Mouse (Mus musculus) lung, postnatal 14 days (tissue): ENCODE results near the gene Mobp.
A peak's percentile ranks its signal among the peaks of the same experiment; 100 is the strongest.
"Not testable (repeated sequence)": the region's sequence is repeated elsewhere in the genome, so short reads cannot be mapped to it uniquely, and the experiment has no call there.

Experiments
- DNase-seq: peaks from one replicate; pipeline ENCODE4 v3.0.0; 2021

The Mobp gene

DNA sequence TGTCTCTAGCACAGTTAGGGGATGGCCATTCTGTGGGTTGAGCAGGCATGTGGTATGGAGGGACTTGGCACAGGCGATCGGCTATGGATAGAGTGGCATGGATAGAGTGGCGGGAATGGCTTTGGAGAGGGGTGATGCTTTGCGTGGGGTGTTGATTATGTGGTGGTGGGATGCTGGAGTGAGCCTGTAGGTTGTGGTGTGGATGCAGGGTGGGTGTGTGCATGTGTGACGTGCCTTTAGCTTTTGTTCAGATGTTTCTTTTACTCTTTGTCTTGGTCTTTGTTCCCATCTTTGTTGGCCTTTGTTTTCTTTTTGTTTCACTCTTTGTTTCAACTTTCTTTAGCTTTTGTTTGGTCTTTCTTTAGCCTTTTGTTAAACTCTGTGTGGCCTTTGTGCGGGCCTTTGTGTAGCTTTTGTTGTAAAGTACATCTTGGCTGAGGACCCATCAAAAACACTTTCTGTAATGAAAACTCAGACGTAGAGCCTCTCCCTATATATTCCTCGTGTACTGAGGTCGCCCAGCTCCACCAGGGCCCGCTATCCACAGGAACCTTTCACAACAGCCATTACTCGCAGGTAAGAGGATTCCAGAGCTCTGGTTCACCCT lies at the start of gene Mobp:
Mobp (plus strand) TSS at position 486 of the 607 bp plus-strand sequence.
- DNase-seq, result no peak

DNA sequence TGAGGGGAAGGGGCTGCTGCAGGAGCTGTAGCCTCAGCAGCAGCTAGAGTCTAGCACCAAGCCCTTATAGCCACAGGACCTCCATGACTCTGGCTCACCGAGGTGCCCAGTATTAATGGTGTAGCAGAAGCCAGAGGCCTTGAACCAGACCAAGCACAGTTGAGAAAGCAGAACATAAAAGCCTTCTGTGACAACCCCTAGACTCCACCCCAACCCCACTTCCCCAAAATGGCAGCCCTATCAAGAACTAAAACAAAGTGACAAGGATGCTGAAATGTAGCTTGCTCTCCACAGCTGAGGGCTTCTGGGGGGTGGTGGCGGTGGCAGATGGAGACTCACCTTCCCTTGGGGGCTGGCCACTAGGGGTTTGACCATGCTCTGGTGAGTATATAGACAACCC lies 48.3 kb upstream of the Mobp start:
- no peak for DNase-seq

DNA sequence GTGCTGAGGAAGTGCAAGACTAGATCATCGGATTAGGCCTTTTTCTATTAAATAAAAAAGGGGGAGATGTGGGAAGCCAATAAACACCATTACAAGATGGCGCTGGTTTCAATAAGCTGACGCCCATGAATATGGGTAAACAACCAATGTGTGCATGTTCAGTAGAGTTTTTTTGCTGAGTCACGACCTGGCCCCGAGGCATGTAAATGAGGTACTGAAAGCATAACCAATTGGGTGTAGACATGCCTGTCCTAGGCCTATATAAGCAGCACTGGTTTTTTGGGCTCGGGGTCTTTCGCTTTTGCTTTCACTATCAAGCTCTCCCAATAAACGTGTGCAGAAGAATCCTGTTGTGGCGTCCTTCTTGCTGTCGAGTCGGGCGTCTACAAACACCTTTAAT lies 40.6 kb upstream of the Mobp start:
- not testable (repeated sequence) for DNase-seq

DNA sequence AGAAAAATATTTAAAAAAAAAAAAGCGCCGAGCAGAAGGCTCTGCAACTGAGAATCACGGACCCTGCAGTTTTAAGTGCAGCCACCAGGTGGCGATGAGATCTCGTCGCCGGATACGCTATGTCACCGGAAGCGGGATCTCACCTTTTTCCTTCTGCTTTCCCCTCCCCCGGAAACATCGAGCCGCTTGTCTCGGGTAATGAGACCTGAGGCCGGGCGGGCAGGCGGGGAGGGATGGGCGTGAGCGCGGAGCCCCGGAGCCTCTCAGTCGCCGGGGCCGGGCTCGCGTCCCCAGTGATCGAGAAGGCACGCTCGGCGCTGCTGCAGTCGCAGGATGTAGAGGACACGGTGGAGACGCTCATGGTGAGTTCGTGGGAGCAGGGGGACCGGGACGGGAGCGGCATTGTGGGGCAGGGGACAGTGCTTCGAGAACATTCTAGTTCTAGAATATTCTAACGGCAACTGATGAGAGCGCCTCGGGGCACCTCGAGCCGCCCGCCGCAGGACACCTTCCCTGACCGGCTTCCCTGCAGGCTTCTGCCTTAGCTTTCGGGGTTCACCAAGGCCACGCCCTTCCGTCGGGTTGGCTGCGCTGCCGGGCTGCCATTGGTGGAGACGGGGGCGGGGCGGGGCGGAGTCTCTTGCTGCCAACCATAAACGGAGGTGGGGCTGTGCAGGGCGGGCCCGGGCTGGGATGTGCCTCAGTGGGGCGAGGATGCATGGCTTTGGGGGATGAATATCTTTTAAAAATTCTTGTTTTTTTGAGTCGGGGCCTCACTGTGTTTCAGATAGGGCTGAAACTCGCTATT lies 39.1 kb upstream of the Mobp start, which contains the start of gene Slc25a38:
Slc25a38 (plus strand) TSS at position 164 of the 808 bp plus-strand sequence.
- peak; percentile 95 for DNase-seq

DNA sequence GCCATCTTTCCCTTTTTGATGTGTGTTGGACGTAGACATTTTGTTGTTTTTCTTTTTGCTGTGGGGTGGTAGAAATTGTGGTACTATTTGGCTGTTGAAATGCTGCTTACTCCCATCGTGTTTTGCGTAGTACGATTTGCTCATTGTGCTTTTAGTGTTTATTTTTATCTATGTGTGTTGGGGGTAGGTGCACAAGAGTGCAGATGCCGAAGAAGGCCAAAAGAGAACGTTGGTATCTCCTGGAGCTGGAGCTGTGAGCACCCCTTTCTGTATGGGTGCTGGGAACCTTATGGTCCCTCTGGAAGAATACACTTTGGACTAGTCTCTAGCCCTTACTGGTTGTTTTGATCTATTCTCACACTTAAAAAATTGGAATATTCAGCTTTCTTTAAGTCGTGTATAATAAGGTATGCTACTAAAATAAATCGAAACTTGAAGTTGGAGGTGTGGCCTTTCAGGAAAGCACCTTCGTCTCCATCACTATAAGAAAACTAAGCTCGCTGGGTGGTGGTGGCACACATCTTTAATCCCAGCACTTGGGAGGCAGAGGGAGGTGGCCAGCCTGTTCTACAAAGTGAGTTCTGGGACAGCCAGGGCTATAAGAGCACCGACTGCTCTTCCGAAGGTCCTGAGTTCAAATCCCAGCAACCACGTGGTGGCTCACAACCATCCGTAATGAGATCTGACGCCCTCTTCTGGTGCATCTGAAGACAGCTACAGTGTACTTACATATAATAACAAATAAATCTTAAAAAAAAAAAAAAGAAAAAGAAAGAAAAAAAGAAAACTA lies 38.2 kb upstream of the Mobp start:
- no peak for DNase-seq

DNA sequence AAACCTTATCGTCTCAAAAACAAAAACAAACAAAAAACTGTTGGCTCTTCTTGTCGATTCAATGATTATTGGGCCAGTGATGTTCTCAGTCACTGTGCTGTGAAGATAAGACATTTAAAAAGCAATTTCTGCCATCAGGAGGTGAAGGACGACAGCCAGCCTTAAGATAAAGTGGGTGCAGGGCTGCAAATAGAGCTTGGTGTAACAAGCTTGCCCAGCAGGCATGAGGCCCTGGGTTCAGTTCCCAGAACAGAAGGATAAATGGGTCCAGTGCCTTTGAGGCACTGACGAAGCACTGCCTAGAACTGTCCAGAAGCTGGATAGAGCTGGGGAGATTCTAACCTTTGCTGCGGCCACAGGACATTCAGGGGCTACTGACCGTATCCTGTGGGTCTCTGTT lies 37.0 kb upstream of the Mobp start:
- no peak for DNase-seq

DNA sequence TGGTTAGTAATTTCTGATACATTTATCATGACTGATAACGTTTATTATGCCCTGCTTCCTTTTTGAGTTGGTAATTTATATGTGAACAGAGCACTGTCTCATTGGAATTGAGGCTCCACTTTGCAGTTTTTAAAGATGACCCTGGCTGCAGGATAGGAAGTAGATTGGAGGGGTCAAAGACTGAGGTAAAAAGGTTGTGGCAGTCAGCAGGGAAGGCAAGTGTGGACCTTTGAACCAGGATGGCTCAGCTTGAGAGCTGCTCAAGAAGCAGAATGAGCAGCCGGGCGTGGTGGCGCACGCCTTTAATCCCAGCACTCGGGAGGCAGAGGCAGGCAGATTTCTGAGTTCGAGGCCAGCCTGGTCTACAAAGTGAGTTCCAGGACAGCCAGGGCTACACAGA lies 36.1 kb upstream of the Mobp start:
- no peak for DNase-seq

DNA sequence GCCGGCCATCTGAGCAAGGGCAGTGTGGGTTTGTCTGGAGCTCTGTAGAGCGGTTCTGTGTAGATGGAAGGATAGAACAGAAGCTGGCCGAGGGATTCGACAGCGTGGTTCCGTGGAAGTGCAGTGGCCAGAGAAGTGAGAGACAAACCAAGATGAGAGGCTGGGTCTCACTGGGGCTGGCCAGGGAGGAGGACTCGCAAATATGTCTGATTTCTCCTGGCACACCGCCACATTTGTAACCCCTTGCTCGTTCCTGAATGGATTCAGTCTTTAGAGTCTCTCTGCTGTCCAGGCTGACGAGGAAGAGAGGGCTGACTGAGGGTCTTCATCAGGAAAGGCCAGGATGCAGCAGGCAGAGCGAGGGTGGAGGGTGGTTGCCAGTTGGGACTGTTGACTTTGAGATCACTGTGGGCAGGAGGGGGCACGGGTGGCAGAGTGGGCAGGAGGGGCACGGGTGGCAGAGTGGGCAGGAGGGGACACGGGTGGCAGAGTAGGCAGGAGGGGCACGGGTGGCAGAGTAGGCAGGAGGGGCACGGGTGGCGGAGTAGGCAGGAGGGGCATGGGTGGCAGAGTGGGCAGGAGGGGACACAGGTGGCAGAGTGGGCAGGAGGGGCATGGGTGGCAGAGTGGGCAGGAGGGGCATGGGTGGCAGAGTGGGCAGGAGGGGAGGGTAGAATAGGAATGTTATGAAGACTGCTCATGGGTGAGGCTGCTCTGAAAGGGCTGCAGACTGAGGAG lies 35.3 kb upstream of the Mobp start:
- no peak for DNase-seq

DNA sequence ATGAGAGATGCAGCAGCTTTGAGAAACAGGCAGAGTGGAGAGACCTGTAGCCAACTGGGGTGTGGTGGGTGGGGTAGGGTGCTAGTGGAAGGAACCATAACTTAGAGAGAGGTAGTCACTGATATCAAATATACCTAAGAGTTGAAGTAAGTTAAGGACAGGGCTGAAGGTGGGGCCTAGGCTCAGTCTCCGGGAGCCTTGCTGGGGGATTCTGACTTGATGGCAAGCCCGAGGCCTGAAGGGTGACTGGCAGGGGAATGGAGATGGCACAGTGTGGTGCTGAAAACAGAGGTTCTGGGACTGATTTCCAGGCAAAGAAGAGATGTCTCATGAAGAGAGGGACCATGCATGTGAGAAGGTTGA lies 34.7 kb upstream of the Mobp start:
- DNase-seq, result no peak

DNA sequence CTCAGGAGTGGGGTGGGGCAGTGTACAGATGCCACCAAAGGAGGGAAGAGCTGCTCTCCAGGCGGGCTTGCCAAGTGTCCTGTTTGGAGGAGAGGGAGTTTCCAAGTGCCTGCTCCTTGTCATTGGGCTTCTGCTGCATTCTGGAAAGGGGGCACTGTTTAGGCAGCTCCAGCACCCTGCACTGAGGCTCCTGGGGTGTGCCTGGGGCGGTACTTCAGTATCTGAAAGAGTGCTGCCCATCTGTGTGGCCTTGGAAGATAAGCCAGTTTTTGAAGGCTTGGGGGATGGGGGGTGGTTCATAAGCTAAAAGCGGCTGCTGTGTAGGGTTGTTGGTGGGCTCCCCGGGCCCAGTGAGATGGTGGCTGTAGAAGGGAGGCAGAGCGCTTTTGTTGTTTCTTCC lies 33.9 kb upstream of the Mobp start:
- DNase-seq, result no peak

DNA sequence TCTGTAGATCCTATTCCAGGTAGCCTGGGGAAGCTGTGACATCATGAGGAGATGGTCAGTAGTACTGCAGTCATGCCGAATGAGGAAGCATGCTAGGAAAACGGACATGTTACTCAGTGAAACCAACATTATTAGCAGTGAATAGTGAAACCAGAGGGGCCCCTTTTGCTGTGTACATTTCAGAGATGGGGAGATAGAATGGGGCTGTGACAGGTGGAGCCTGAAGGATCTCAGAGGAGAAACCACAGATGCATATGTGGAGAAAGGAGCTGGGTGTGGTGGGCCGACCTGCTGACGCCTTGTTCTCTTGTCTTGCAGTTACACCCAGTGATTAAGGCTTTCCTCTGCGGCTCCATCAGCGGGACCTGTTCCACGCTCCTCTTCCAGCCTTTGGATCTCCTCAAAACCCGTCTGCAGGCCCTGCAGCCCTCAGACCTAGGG lies 33.3 kb upstream of the Mobp start:
- DNase-seq, result no peak

DNA sequence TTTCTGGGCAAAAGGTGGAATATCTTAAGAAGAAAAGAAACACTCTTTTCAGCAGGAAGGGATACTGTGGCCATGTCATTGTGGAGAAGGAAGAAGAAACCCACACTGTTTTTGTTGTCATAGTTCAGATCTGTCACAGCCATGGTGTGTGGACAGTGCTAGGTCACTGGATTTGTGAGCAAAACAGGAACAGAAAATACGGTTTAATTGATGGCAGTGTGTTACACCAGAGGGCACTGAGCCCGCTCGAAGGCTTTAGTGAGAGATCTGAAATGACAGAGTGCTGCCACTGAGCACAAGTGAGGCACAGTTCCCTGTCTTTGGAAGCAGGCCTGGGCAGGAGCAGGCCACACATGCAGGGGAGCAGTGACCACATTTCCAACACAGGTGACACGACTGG lies 31.3 kb upstream of the Mobp start:
- DNase-seq, result no peak

DNA sequence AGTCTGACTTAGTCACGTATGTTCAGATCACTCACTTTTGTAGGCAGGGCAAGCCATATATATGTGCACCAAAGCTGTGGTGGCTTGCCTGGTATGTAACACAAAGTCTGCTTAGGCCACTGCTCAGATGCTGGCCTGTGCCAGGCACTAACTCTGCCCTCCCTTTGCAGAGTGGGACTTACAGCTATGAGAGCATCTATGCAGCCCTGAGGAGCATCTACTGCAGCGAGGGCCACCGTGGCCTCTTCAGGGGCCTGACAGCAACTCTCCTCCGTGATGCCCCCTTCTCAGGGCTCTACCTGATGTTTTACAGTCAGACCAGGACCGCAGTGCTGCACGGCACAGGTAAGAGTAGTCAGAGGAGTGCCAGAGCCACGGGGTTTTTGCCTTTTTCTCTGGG lies 29.0 kb upstream of the Mobp start:
- no peak for DNase-seq

DNA sequence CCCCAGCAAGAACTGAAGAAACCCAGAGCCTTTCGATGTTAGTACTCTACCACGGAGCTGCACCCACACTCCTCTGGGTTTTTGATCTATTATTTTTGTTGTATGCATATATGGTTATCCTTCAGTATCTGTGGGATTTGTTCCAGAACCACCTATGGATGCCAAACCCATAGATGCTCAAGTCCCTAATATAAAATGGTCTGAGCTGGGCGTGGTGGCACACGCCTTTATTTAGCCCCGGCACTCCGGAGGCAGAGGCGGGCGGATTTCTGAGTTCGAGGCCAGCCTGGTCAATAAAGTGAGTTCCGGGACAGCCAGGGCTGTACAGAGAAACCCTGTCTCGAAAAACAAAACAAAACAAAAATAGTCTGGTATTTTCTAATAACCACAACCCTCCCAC lies 22.6 kb upstream of the Mobp start:
- DNase-seq, result no peak

DNA sequence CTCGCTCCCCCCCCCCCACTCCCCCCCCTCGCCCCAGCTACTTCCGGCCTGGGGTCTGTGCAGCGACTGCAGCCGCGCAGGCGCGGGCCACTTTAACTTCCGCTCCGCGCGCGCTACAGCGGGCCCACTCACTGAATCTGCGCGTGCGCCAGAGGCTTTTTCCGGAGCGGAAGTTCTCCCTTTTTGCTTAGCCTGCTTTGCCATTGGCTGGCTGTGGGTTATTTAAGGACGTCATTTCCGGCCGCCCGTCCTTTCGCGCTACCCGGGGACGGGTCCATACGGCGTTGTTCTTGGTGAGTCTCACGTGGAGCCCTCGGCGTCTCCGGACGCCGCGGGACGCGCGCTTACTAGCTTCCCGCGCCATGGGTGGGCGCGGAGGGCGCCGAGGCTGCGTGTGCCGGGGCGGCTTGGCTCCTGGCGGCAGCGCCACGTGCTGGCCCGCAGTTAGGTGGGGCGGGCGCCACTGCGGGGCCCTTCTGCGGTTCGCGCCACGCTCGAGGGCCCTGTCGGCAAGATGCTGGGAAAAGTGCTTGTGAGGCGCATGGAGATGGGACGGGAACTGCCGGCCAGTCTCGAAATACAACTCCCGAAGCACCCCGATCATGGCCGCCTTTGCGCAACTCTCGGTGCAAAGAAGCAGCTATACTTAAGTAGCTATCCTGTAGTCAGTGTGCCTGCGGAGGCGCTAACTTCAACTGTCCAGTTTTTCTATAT lies 21.8 kb upstream of the Mobp start, which contains the start of gene Rpsa:
Rpsa (plus strand) TSS at position 152 of the 714 bp plus-strand sequence.
- peak; percentile 97 for DNase-seq

DNA sequence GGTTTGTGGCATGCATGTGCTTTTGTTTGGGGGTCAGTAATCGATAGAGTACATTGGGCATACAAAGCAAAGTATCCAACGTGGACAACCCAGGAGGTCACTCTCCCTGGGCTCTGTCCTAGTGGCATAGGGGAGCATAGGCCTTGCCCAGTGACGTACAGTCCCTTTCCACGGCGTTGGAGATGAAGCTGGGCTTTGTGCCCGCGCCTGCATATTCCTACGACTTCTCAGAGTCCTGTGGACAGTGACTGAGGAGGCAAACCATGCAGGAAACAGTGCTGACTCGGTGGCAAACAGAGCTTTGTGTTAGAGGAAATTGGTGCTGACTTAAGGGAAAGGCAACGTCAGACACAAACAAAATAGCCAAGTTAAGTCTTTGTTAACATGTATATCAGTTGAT lies 20.2 kb upstream of the Mobp start:
- no peak for DNase-seq

DNA sequence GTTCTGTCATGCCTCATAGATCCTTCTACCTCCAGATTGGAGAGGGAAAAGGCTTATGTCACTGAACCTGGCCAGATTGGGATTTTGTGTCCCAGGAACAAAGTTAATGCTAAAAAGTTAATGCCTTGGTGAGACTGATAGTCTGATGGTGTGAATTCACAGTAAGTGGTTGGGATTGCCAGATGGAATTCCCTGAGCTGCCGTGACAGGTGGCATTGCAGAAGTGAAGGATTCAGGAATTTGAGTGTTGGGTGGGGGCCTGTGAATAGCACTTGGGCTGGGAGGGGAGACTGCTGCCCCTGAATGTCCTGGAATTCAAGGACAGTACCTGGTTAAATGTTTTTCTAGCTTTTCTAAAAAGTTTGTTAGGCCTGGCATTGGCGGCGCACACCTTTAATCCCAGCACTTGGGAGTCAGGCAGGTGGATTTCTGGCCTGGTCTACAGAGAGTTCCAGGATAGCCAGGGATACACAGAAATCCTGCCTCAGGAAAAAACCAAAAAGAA lies 17.7 kb upstream of the Mobp start:
- DNase-seq, result no peak

DNA sequence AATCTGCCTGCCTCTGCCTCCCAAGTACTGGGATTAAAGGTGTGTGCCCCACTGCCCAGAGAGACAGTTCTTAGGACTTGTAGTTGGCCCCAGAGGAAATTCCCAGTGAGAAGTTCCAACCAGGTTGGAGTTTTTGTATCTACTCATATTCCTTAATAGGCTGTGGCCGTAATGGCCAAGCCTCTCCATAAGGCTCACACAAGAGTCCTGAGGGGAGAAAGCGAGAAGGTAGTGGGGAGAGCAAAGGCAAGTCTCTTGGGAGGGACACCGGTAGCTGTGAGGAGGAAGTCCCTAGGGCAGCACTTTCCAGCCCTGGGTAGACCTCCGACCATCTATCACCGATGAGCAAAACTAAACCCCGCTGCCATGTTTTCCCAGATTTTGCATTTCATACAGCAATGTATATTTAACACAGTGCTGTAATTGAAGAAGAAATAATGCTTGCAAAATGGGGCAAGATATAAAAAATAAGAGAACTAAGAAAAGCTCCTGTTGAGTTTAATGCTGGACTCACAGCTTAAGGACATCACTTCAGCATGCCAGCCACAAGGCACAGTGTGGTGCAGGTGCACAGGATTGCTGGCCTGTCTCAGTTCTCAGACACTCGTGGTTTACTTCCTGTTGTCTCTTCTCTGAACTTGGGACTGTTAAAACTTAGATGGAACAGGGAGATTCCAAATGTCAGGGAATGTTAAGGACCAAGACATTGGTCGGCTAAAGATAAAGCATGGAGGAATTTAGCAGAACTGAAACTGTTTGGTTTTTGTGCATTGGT lies 16.3 kb upstream of the Mobp start:
- DNase-seq, result no peak

DNA sequence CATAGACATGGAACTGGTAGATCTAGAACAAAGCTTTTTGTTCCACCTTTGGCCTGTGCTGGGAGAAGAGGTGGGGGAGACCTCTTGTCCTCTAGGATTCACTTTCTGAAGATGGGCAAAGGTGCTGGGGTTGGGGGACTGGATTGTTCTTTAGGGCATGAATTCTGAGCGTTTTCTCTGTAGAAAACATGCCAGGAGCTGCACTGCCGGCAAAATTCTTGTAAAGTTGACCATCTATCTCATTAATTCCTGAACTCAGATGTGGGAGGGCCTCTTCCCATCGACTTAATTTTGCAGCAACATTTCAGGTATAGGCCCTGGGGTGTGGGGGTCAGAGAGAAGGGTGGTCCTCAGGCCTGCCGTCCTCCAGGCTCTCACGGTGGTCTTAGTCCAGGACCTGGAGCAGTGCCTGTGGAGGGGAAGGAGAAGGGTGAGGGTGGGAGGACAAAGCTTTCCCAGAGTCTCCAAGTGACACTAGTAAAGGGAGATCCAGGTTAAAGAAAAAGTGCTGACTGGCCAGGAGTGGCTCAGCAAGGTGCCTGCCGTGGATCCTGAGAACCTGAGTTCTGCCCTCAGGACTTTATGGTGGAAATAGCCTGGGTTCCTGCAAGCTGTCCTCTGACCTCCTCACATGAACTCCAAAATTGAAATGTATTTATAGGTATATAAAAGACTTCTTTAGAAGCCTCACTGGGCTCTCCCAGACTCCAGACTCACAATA lies 15.6 kb upstream of the Mobp start:
- DNase-seq, result no peak

DNA sequence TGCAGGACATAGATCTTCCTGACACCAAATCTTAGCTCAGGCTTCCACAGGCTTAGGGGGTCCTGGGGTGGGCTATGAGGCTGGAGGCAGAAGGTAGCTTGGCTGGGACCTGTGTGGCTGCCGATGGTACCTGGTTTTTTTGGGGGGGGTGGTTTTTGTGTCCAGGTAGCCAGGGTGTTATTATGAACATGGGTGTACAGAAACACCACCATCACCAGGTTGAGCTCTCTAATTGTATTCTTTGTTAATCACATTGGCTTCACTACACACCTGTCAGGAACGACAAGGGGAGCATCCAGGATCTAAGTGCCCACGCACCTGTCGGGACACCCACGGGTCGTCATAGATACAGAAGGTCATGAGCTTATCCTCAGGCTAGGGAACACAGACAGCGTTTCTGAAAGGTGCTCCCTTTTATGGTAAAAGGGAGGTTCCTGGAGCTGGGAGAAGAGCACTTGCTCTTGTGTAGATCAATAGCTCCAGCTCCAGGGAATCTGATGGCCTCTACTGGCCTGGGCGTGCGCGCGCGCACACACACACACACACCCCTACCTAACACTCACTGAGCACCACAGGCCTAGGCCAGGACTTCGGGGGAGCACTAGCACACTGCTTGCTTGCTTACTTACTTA lies 14.9 kb upstream of the Mobp start:
- DNase-seq, result no peak
